In genomic region chr9:103287840-103288488, GRCm38 (mm10) we compare ENCODE assay signal across 11 mouse cellular contexts. TPM values are rescaled to one million over a fixed set of nuclear protein-coding genes. Genes with fewer than 3 reads are reported as not detected.
A peak's percentile ranks its signal among the peaks of the same experiment; 100 is the strongest.
DNase-seq lines count a peak whose midpoint lies in the region; ATAC-seq lines count a peak whose summit lies in the region.
"Had no signal": no experiment of that assay in that cellular context is flagged by ENCODE, and none has a peak within 500 bp of the region (broad histone marks: within the 10 kb centered on the region; RNA-seq: fewer than 3 reads in every experiment).

No protein-coding gene starts in this region.

- DNase-seq in spleen, adult 12 weeks (ENCODE audit: low spot score), result peak; percentile 72
- no peak for DNase-seq in spleen, adult 18-20 months
- DNase-seq in Muller cell, postnatal 12 days (ENCODE audit: inconsistent ontology term), result no peak
- no peak for DNase-seq in gastrocnemius, postnatal 36 days
- no peak for DNase-seq in frontal cortex, postnatal 14 days (ENCODE audit: low spot score in 2 of 2)

- no peak for ATAC-seq in embryonic facial prominence, embryonic 13.5 days (ENCODE audit: insufficient number of reproducible peaks, insufficient read depth, low FRiP score, low TSS enrichment, low read depth)
- ATAC-seq in liver, embryonic 16.5 days (ENCODE audit: low read depth), result peak; percentile 97
- ATAC-seq: Patski had no signal

- 89% methylated on average over 19 of the region's 19 CpGs for WGBS in embryonic facial prominence, embryonic 13.5 days
- 21% methylated on average over 19 of the region's 19 CpGs for WGBS in liver, embryonic 16.5 days (ENCODE audit: insufficient replicate concordance)

- no peaks in the 10 kb centered on the region for H3K9me3 ChIP-seq in embryonic facial prominence, embryonic 13.5 days
- no peaks in the 10 kb centered on the region for H3K9me3 ChIP-seq in liver, embryonic 16.5 days (replicated peaks; ENCODE audit: control insufficient read depth, low read length)
- H3K9me3 ChIP-seq: neural tube, embryonic 13.5 days had no signal

- H3K27me3 ChIP-seq in embryonic facial prominence, embryonic 13.5 days, result no peaks in the 10 kb centered on the region
- H3K27me3 ChIP-seq in liver, embryonic 16.5 days (ENCODE audit: control insufficient read depth, insufficient read depth, low read depth, low read length), result no peaks in the 10 kb centered on the region
- H3K27me3 ChIP-seq: neural tube, embryonic 13.5 days had no signal

- H3K36me3 ChIP-seq in embryonic facial prominence, embryonic 13.5 days, result no peaks in the 10 kb centered on the region
- H3K36me3 ChIP-seq in liver, embryonic 16.5 days (ENCODE audit: control insufficient read depth, insufficient read depth), result no peaks in the 10 kb centered on the region
- H3K36me3 ChIP-seq: neural tube, embryonic 13.5 days had no signal

- no peak overlapping the region for H3K4me3 ChIP-seq in embryonic facial prominence, embryonic 13.5 days
- H3K4me3 ChIP-seq in liver, embryonic 16.5 days (ENCODE audit: low read depth, low read length), result peak overlapping the region; percentile 78
- H3K4me3 ChIP-seq: neural tube, embryonic 13.5 days had no signal

- 0 out of 2 replicates have a peak, but pooled peaks cover 4% of the 10 kb centered on the region for H3K4me1 ChIP-seq in embryonic facial prominence, embryonic 13.5 days
- peaks cover 34% of the 10 kb centered on the region for H3K4me1 ChIP-seq in liver, embryonic 16.5 days (ENCODE audit: control insufficient read depth, low read depth, low read length)
- H3K4me1 ChIP-seq: neural tube, embryonic 13.5 days had no signal

- H3K27ac ChIP-seq in embryonic facial prominence, embryonic 13.5 days, result no peak overlapping the region
- peak overlapping the region; percentile 98 for H3K27ac ChIP-seq in liver, embryonic 16.5 days (ENCODE audit: low read length)
- H3K27ac ChIP-seq: macrophage; neural tube, embryonic 13.5 days had no signal

- H3K4me2 ChIP-seq in embryonic facial prominence, embryonic 13.5 days, result no peak overlapping the region
- peak overlapping the region; percentile 62 for H3K4me2 ChIP-seq in liver, embryonic 16.5 days (ENCODE audit: low read depth, low read length)
- H3K4me2 ChIP-seq: neural tube, embryonic 13.5 days had no signal

- intact Hi-C loops in gastrocnemius, postnatal 36 days (cut with DNase I), result no loop called here

- 0 out of 2 replicates have a peak overlapping the region, but pooled peaks have one; percentile 27 for H3K9ac ChIP-seq in embryonic facial prominence, embryonic 13.5 days
- H3K9ac ChIP-seq in liver, embryonic 16.5 days (ENCODE audit: low read depth, low read length), result peak overlapping the region; percentile 93
- H3K9ac ChIP-seq: neural tube, embryonic 13.5 days had no signal

RNA-seq across cellular contexts. Expression of gene 1300017J02Rik, which starts 16.9 kb away (rescaled TPM):
- polyA plus RNA-seq in embryonic facial prominence, embryonic 13.5 days (2015; fragmentation: Nextera tagmentation; extraction: Ambion mirVana), result 1.9 and 3.0 TPM in 2 replicates
- 102 and 113 TPM in 2 replicates for polyA plus RNA-seq in liver, embryonic 16.5 days (2015; fragmentation: Nextera tagmentation; extraction: Ambion mirVana)
- total RNA-seq in gastrocnemius, postnatal 36 days (2021), result not detected
- polyA plus RNA-seq: macrophage had no signal

RNA-seq across cellular contexts. Expression of gene Topbp1, which starts 17.1 kb away (rescaled TPM):
- 68.1 and 74.2 TPM in 2 replicates for polyA plus RNA-seq in embryonic facial prominence, embryonic 13.5 days (2015; fragmentation: Nextera tagmentation; extraction: Ambion mirVana)
- 29.2 and 29.4 TPM in 2 replicates for polyA plus RNA-seq in liver, embryonic 16.5 days (2015; fragmentation: Nextera tagmentation; extraction: Ambion mirVana)
- total RNA-seq in gastrocnemius, postnatal 36 days (2021), result 1 to 10 TPM; 6.1 to 7.7 TPM

RNA-seq across cellular contexts. Expression of gene Trf, which starts 57.7 kb away (rescaled TPM):
- 14.4 and 135 TPM in 2 replicates for polyA plus RNA-seq in embryonic facial prominence, embryonic 13.5 days (2015; fragmentation: Nextera tagmentation; extraction: Ambion mirVana)
- polyA plus RNA-seq in liver, embryonic 16.5 days (2015; fragmentation: Nextera tagmentation; extraction: Ambion mirVana), result 18,368 and 22,262 TPM in 2 replicates
- 10 to 100 TPM in 1 of 2 experiments, 1 to 10 TPM in 1; 7.9 to 10.8 TPM for total RNA-seq in gastrocnemius, postnatal 36 days (2021)
- polyA plus RNA-seq: Patski had no signal

RNA-seq across cellular contexts. Expression of gene Gm20425, which starts 57.9 kb away (rescaled TPM):
- 2.3 and 4.3 TPM in 2 replicates for polyA plus RNA-seq in embryonic facial prominence, embryonic 13.5 days (2015; fragmentation: Nextera tagmentation; extraction: Ambion mirVana)
- 1.8 and 3.4 TPM in 2 replicates for polyA plus RNA-seq in liver, embryonic 16.5 days (2015; fragmentation: Nextera tagmentation; extraction: Ambion mirVana)
- under 1 TPM; 0.42 to 0.74 TPM for total RNA-seq in gastrocnemius, postnatal 36 days (2021)
- polyA plus RNA-seq: Patski; urinary bladder, adult 2 months had no signal

Comparison
In these comparisons a context has a peak if more than half of its experiments do, and no peak if none do; other contexts are left out.
1. RNA of gene 1300017J02Rik, which starts 16.9 kb away (polyA plus RNA-seq): 102 to 113 TPM in liver, embryonic 16.5 days; 1.9 to 3.0 TPM in embryonic facial prominence, embryonic 13.5 days; every median in the first group is over 10 times any median in the second.
2. RNA of gene Trf, which starts 57.7 kb away (polyA plus RNA-seq): 18,368 to 22,262 TPM in liver, embryonic 16.5 days; 14.4 to 135 TPM in embryonic facial prominence, embryonic 13.5 days; every median in the first group is over 100 times any median in the second.